Mouse (Mus musculus): ENCODE measurements around the gene Neurod2. TPM values are rescaled to one million over a fixed set of nuclear protein-coding genes. Genes with fewer than 3 reads are reported as not detected.
A peak's percentile ranks its signal among the peaks of the same experiment; 100 is the strongest.

Gene Neurod2
- polyA plus RNA-seq, 1 experiment from 2014 or later = 0.09 TPM

DNA sequence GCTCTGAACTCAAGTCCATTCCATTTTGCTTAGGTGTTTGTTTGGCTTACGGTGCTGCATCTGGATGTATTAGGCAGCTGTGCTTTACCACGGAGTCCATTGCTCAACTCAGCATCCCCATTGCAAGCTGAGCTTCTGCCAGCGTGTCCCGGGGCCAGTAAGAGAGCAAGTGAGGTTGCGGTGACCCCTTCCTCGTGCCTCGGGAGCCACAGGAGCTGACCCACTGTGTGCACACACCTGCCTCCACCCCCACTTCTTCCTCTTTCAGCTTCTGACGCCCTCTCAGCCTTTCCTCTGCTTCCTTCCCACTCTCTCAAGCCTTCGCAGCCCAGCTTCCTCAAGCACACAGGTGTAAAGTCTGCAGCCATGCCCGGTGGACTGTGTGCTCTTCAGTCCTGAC, 36.8 kb upstream of the Neurod2 start:
- H3K4me1 ChIP-seq = peaks cover 6% of the 10 kb centered on the region; the same call in 1 of the 2 replicates
- no peak overlapping the region for H3K4me3 ChIP-seq (replicated peaks)
- no peaks in the 10 kb centered on the region for H3K9me3 ChIP-seq
- 60% methylated on average over 10 of the region's 10 CpGs for WGBS
- no peak overlapping the region for H3K4me2 ChIP-seq
- no peaks in the 10 kb centered on the region for H3K36me3 ChIP-seq
- no peaks in the 10 kb centered on the region for H3K27me3 ChIP-seq (replicated peaks)
- no peak overlapping the region for H3K9ac ChIP-seq
- no peak for ATAC-seq (ENCODE audit: insufficient read depth, low FRiP score, low read depth)
- no peak overlapping the region for H3K27ac ChIP-seq

DNA sequence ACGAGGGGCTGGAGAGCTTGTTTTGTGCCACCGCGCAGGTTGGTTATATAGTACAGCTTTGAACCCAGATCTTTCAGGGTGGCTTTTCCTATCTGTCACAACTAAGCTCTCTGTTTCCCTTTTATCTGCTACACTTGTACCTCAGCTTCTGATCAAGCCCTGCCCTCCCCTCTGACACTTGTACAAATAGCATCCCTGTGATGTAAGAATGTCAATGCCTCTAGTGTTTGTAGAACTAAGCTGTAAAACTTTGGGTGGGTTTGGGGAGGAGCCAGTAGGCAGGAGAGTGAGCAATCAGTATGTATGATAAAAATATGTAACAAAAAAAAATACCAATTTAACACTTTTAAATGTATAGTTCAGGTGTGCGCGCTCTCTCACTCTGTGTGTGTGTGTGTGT, 35.0 kb upstream of the Neurod2 start:
- Histone ChIP-seq H3K36me3 (no peaks in the 10 kb centered on the region), H3K27ac (no peak overlapping the region), H3K4me3 (replicated peaks) (no peak overlapping the region), H3K4me2 (no peak overlapping the region), H3K9ac (no peak overlapping the region), H3K9me3 (no peaks in the 10 kb centered on the region), H3K4me1 (peaks cover 25% of the 10 kb centered on the region), H3K27me3 (replicated peaks) (no peaks in the 10 kb centered on the region)
- WGBS = 76% methylated on average over 5 of the region's 5 CpGs
- no peak for ATAC-seq (ENCODE audit: insufficient read depth, low FRiP score, low read depth)

DNA sequence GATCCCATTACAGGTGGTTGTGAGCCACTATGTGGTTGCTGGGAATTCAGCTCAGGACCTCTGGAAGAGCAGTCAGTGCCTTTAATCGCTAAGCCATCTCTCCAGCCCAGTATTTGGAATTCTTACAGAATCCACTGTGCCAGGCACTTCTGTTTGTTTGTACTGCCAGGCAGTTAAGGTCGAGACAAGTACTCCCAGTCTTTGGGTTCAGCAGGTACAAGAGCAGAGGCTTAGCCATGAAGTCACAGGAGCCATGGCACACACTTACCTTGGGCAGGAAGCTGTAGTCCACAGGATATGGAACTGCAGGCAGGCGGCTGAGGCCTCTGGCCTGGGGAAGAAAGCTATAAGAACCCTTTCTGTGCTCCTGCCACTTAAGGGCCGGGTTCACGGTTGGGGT, 34.4 kb upstream of the Neurod2 start:
- no peak for ATAC-seq (ENCODE audit: insufficient read depth, low FRiP score, low read depth)
- Histone ChIP-seq H3K36me3 (no peaks in the 10 kb centered on the region), H3K9ac (no peak overlapping the region), H3K4me3 (replicated peaks) (no peak overlapping the region), H3K4me2 (no peak overlapping the region), H3K4me1 (peaks cover 31% of the 10 kb centered on the region), H3K9me3 (no peaks in the 10 kb centered on the region), H3K27me3 (replicated peaks) (no peaks in the 10 kb centered on the region), H3K27ac (no peak overlapping the region)
- 64% methylated on average over 5 of the region's 5 CpGs for WGBS

DNA sequence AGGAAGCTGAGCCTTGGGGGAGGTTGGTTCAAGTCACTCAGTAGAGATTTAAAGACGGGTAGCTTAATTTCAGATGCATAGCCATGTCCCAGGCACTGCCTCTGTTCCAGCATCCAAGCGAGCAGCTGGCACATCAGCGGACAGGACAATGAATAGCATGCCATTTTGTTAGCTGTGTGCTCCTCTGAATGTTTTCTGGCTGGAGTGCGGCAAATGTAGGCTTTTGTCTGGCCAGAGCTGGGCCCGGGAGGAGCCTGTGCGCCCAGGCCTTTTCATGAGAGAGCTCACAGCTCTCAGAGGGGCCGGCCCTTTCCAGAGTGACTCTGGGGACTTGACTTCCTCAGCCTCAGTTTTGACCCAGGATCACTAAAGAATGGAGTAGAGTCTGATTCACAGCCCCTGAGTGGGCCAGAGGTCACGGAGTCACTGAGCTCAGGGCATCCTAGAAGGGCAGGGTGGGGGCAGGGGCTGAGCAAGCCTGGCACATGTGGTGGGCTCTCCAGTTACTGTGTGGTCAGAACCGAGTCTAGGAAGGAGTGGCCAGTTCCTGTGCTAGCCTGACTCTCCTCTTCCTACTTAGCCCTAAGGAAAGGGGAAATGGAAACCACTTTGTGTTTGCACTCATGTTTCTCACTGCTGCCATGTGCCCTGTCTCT, 31.5 kb upstream of the Neurod2 start:
- H3K9me3 ChIP-seq = no peaks in the 10 kb centered on the region
- H3K4me3 ChIP-seq (replicated peaks) = no peak overlapping the region
- ATAC-seq (ENCODE audit: insufficient read depth, low FRiP score, low read depth) = no peak
- no peak overlapping the region for H3K9ac ChIP-seq
- H3K4me2 ChIP-seq = peak overlapping the region; percentile 21; the same call in 1 of the 2 replicates
- H3K27ac ChIP-seq = peak overlapping the region; percentile 44; the same call in 1 of the 2 replicates
- peaks cover 50% of the 10 kb centered on the region for H3K4me1 ChIP-seq
- WGBS = 67% methylated on average over 9 of the region's 9 CpGs
- H3K36me3 ChIP-seq = no peaks in the 10 kb centered on the region
- no peaks in the 10 kb centered on the region for H3K27me3 ChIP-seq (replicated peaks)

DNA sequence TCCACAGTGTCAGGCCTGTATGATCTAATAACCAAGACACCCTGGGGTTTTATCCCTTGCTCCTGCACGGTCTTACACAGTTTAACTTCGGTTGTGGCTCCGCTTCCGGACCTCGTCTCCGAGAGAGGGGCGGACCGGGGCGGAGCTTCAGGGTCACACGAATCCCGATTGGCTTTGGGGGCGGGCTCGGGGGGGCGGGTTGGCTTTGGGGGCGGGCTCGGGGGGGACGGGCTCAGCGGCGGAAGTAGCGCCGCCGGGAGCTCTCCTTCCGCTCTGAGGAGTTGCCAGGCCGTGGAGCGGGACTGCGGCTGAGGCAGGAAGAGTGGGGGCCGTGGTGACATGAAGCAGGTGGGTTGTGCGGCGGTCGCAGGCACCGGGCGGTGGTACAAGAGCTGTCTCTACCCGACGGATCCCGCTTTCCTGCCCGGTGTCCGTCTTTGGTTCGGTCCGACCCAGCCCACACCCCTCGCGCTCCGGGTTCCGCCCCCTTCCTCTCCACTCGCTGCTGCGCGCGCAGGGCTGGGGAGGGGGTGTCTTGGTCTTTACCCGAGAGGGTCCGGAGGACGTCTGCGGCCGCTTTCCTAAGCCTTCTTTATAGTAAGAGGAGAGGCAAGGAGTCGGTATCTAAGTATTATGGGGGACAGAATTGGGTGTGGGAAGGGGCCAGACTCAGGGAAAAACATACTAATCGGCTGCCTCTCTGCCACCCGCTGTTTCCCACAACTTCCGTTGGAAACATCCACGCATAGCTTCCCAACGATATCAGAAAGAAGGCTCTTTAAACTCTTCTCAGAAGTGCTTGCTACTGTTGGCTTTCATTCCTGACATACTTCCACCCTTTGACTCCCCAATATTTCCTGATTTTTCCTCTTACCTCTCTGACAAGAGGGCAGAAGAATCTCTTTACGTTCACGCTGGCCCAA, 29.0 kb upstream of the Neurod2 start, which contains the start of gene Stard3:
Gene Stard3 (plus strand): TSS at position 208 of the 923 bp plus-strand sequence.
- no peaks in the 10 kb centered on the region for H3K27me3 ChIP-seq (replicated peaks)
- no peaks in the 10 kb centered on the region for H3K36me3 ChIP-seq
- peak within 1 kb of the TSS; percentile 82 for H3K9ac ChIP-seq
- peak within 1 kb of the TSS; percentile 82 for H3K4me3 ChIP-seq (replicated peaks)
- peak within 1 kb of the TSS; percentile 94 for H3K27ac ChIP-seq
- peak within 1 kb of the TSS; percentile 80 for H3K4me2 ChIP-seq
- under 1% methylated on average over 60 of the region's 60 CpGs for WGBS
- H3K4me1 ChIP-seq = peaks cover 55% of the 10 kb centered on the region
- peak; percentile 76 for ATAC-seq (ENCODE audit: insufficient read depth, low FRiP score, low read depth)
- H3K9me3 ChIP-seq = no peaks in the 10 kb centered on the region

DNA sequence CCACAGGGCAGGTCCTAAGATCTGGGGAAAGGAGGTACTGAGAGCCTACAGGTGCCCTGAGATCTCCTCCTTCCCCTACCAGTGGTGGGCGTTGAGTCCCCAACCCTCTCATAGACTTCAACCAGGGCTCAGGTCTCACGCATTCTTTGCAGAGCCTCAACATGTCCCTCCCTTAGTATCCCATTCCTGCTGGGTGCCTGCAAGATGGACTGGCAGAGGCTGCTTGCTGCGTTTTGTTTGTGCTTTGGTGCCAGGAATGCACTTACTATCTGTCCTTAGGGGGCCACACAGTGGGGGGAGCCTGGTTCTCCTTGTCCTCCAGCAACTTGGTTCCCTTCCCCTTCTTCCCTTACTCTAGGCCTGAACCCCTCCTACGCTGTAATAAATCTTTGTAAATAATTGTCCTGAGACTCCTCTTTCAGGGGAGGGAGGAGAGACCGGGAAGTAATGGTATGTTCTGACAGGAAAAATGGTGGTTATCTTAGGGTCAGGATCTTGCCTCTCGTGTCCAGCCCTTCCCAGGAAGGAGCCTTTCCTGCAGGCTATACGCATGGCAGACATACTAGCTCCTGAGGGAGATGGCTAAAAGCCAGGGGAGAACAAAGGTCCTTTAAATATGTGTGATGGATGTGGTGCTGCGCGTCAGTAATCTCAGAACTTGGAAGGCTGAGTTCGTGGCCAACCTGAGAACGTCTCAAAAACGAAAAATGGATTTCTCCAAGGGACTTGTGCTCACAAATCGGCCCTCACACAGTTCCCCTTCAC, 28.1 kb upstream of the Neurod2 start:
- H3K4me1 ChIP-seq = peaks cover 55% of the 10 kb centered on the region
- no peak overlapping the region; the same call in 1 of the 2 replicates for H3K9ac ChIP-seq
- WGBS = 7% methylated on average over 13 of the region's 13 CpGs
- H3K36me3 ChIP-seq = no peaks in the 10 kb centered on the region
- H3K4me3 ChIP-seq (replicated peaks) = peak overlapping the region; percentile 82
- no peak for ATAC-seq (ENCODE audit: insufficient read depth, low FRiP score, low read depth)
- H3K9me3 ChIP-seq = no peaks in the 10 kb centered on the region
- H3K27ac ChIP-seq = peak overlapping the region; percentile 94
- peak overlapping the region; percentile 80 for H3K4me2 ChIP-seq
- H3K27me3 ChIP-seq (replicated peaks) = 0 out of 2 replicates have a peak, but pooled peaks cover 1% of the 10 kb centered on the region

DNA sequence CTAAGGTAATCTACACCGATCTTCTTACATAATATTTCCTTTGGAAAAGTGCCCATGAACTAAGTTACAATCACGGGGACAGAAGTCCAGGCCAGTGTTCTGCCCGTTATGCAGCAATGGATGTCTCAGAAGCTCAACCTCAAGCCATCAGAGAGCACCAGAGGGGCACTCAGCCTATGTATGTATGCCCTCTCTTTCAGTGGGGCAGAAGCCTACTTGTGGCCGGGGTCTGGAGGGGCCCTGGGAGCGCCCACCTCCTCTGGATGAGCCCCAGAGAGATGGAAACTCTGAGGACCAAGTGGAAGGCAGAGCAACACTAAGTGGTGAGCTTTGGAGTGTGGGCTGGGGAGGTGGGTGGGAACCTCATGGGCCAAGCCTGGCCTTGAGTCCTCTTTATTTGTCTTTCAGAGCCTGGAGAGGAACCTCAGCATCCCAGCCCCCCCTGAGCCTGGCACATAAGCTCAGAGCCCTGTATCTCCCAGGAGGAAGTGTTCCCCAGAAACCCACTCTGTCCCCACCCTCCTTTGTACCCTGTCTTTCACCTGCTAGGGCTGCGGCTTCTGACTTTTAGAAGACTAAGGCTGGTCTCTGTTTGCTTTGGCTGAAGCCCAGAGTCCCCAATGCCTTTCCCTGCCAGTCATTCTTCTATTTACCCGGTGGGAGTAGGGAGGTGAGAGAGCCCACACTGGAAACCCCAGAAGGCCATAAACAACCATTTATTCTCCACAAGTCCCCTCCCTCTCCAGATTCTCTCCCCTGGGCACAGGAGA, 27.4 kb upstream of the Neurod2 start:
- Histone ChIP-seq H3K27ac (peak overlapping the region; percentile 94), H3K4me2 (peak overlapping the region; percentile 80), H3K36me3 (no peaks in the 10 kb centered on the region), H3K9ac (no peak overlapping the region), H3K27me3 (replicated peaks) (0 out of 2 replicates have a peak, but pooled peaks cover 9% of the 10 kb centered on the region), H3K4me3 (replicated peaks) (no peak overlapping the region), H3K4me1 (peaks cover 55% of the 10 kb centered on the region), H3K9me3 (no peaks in the 10 kb centered on the region)
- 63% methylated on average over 7 of the region's 7 CpGs for WGBS
- ATAC-seq (ENCODE audit: insufficient read depth, low FRiP score, low read depth) = peak; percentile 67

DNA sequence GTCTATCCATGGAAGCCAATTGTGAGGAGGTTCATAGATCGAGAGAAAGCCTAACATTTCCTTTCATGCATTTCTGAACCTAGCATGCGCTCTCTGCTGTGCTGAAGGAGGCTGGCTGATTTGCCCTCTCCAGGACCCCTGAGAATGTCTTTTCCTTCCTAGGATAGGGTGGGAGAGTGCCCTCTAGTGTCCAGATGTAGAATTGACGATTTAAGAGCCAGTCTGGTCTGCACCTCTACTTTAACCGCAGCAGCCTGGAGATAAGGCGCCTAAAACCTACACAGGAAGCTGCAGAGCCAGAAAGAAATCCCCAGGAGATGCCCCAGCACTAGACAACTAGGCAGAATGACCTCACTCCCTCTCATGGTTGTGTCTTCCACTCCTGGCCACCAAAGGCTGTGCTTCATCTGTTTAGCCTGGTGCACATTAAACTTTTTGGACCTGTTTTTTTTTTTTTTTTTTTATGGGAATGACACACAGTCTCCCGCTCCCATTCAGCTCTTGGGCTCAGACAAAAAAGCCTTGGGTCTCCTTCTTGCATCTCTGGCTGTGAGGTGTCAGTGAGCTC, 26.4 kb upstream of the Neurod2 start:
- no peak overlapping the region for H3K4me3 ChIP-seq (replicated peaks)
- H3K27me3 ChIP-seq (replicated peaks) = peaks cover 18% of the 10 kb centered on the region; the same call in 1 of the 2 replicates
- no peaks in the 10 kb centered on the region for H3K9me3 ChIP-seq
- no peak for ATAC-seq (ENCODE audit: insufficient read depth, low FRiP score, low read depth)
- H3K27ac ChIP-seq = peak overlapping the region; percentile 94; the same call in 1 of the 2 replicates
- H3K9ac ChIP-seq = no peak overlapping the region
- no peak overlapping the region for H3K4me2 ChIP-seq
- 9% methylated on average over 6 of the region's 6 CpGs for WGBS
- H3K36me3 ChIP-seq = no peaks in the 10 kb centered on the region
- H3K4me1 ChIP-seq = peaks cover 48% of the 10 kb centered on the region

DNA sequence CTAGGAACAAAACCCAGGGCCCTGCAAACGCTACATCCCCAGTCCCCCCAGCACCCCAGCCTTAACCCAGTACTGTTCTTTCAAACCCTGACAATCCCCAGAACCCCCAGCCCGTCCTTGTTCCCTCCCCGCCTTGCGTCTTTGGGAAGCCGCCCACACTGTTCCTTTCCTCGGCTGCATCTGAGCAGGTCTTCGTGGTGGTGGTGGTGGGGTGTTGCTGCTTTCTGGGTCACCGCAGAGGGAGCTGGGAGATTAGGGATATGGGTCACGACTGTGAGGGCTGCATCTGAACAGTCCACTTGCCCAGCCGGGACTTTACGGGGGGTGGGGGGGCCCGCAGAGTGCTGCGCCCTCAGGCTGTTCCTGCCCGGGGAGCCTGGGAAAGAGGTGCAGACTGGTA, 25.0 kb upstream of the Neurod2 start:
- H3K27me3 ChIP-seq (replicated peaks) = peaks cover 32% of the 10 kb centered on the region

DNA sequence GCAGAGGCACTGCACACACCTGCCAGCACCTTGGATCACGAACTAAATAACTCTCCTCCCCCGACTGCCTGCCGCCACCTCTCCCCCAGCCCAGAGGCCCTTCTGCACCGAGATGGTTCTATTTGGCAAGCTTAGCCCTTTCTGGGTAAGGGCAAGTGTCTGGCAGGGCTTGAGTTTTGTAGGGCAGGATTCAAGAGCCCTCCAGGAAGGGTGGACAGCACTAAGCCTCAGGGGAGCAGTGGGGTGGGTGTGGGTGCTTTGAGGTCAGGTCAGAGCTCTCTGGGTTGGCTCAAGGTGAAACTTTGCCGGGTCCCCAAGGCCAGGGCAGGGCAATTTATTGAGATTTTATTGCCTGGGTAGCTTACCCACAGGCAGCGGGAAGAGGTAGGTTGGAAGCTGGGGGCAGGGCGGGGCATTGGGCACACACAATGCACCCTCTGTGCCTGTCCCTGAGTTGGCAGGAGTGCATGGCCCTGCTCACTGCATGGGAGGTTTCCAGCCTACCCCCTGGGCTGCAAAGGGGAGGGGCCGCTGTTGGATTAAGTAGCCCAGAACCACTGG, 24.3 kb upstream of the Neurod2 start:
- ATAC-seq (ENCODE audit: insufficient read depth, low FRiP score, low read depth) = no peak
- Histone ChIP-seq H3K27ac (0 out of 2 replicates have a peak overlapping the region, but pooled peaks have one; percentile 41), H3K36me3 (no peaks in the 10 kb centered on the region), H3K9ac (no peak overlapping the region; the same call in 1 of the 2 replicates), H3K4me3 (replicated peaks) (no peak overlapping the region), H3K27me3 (replicated peaks) (peaks cover 39% of the 10 kb centered on the region), H3K9me3 (no peaks in the 10 kb centered on the region), H3K4me2 (no peak overlapping the region), H3K4me1 (peaks cover 31% of the 10 kb centered on the region)
- 27% methylated on average over 8 of the region's 8 CpGs for WGBS

More for the DNA sequence above, 25.0 kb upstream of the Neurod2 start:
- no peak overlapping the region for H3K27ac ChIP-seq
- no peaks in the 10 kb centered on the region for H3K9me3 ChIP-seq
- no peak overlapping the region for H3K4me3 ChIP-seq (replicated peaks)
- H3K9ac ChIP-seq = no peak overlapping the region
- no peak for ATAC-seq (ENCODE audit: insufficient read depth, low FRiP score, low read depth)
- WGBS = 67% methylated on average over 14 of the region's 14 CpGs
- H3K36me3 ChIP-seq = no peaks in the 10 kb centered on the region
- H3K4me1 ChIP-seq = peaks cover 35% of the 10 kb centered on the region
- no peak overlapping the region for H3K4me2 ChIP-seq
